Mouse (Mus musculus): ENCODE data around the gene Ugt1a6a. TPM values are rescaled to one million over a fixed set of nuclear protein-coding genes. Genes with fewer than 3 reads are reported as not detected.

The Ugt1a6a gene
- polyA plus RNA-seq, 1 experiment from 2014 or later, result 6.7 TPM

Other genes starting within 250 kb of the Ugt1a6a start
- 38.3 and 42.3 TPM in 2 replicates for gene Usp40, start 126.3 kb upstream of the Ugt1a6a start, polyA plus RNA-seq (2015; fragmentation: Nextera tagmentation; extraction: Ambion mirVana)
- 25.3 and 28.9 TPM in 2 replicates for gene Ugt1a10, start 79.4 kb upstream of the Ugt1a6a start, polyA plus RNA-seq (2015; fragmentation: Nextera tagmentation; extraction: Ambion mirVana)
- 6.4 and 7.1 TPM in 2 replicates for gene Ugt1a9, start 64.0 kb upstream of the Ugt1a6a start, polyA plus RNA-seq (2015; fragmentation: Nextera tagmentation; extraction: Ambion mirVana)
- gene Ugt1a8, start 47.0 kb upstream of the Ugt1a6a start, polyA plus RNA-seq (2015; fragmentation: Nextera tagmentation; extraction: Ambion mirVana), result 0.13 TPM in 1 of 2 replicates, not detected in the other
- gene Ugt1a7c, start 39.7 kb upstream of the Ugt1a6a start, polyA plus RNA-seq (2015; fragmentation: Nextera tagmentation; extraction: Ambion mirVana), result 10.5 and 10.9 TPM in 2 replicates
- gene Ugt1a6b, start 31.6 kb upstream of the Ugt1a6a start, polyA plus RNA-seq (2015; fragmentation: Nextera tagmentation; extraction: Ambion mirVana), result 0.81 and 0.82 TPM in 2 replicates
- gene Ugt1a5, start 31.2 kb downstream of the Ugt1a6a start, polyA plus RNA-seq (2015; fragmentation: Nextera tagmentation; extraction: Ambion mirVana), result not detected in 2 replicates
- gene Ugt1a2, start 65.8 kb downstream of the Ugt1a6a start, polyA plus RNA-seq (2015; fragmentation: Nextera tagmentation; extraction: Ambion mirVana), result 68.4 and 84.9 TPM in 2 replicates
- 10.4 and 11.2 TPM in 2 replicates for gene Dnajb3, start 71.0 kb downstream of the Ugt1a6a start, polyA plus RNA-seq (2015; fragmentation: Nextera tagmentation; extraction: Ambion mirVana)
- 2.4 TPM in 2 replicates for gene Ugt1a1, start 77.2 kb downstream of the Ugt1a6a start, polyA plus RNA-seq (2015; fragmentation: Nextera tagmentation; extraction: Ambion mirVana)
- gene Mroh2a, start 92.2 kb downstream of the Ugt1a6a start, polyA plus RNA-seq (2015; fragmentation: Nextera tagmentation; extraction: Ambion mirVana), result 1.3 and 2.8 TPM in 2 replicates
- 168 and 187 TPM in 2 replicates for gene Hjurp, start 142.8 kb downstream of the Ugt1a6a start, polyA plus RNA-seq (2015; fragmentation: Nextera tagmentation; extraction: Ambion mirVana)
- gene Trpm8, start 142.9 kb downstream of the Ugt1a6a start, polyA plus RNA-seq (2015; fragmentation: Nextera tagmentation; extraction: Ambion mirVana), result not detected in 2 replicates